Mouse (Mus musculus) ES-E14 (cell line): ENCODE results near the gene Jmjd8.

Source experiments
- CHD2 ChIP-seq: IDR thresholded peaks from 2 replicates; pipeline ENCODE4 v1.6.1; 2014; ENCODE audit warnings: mild to moderate bottlenecking, low read depth, low read length, inconsistent platforms
- HCFC1 ChIP-seq: IDR thresholded peaks from 2 replicates; pipeline ENCODE4 v1.6.1; 2012; ENCODE audit warnings: low read length, inconsistent platforms, borderline replicate concordance; ENCODE audit not compliant: insufficient read depth
- MAFK ChIP-seq: IDR thresholded peaks from 2 replicates; pipeline ENCODE4 v1.6.1; 2014; ENCODE audit warnings: mild to moderate bottlenecking, low read depth, low read length, inconsistent platforms; ENCODE audit not compliant: insufficient read depth
- ZC3H11A ChIP-seq: IDR thresholded peaks from 2 replicates; pipeline ENCODE4 v1.6.1; 2012; ENCODE audit warnings: low read depth, mild to moderate bottlenecking, inconsistent platforms, low read length, borderline replicate concordance
- ZNF384 ChIP-seq: IDR thresholded peaks from 2 replicates; pipeline ENCODE4 v1.6.1; 2012; ENCODE audit warnings: low read depth, low read length, inconsistent platforms

DNA sequence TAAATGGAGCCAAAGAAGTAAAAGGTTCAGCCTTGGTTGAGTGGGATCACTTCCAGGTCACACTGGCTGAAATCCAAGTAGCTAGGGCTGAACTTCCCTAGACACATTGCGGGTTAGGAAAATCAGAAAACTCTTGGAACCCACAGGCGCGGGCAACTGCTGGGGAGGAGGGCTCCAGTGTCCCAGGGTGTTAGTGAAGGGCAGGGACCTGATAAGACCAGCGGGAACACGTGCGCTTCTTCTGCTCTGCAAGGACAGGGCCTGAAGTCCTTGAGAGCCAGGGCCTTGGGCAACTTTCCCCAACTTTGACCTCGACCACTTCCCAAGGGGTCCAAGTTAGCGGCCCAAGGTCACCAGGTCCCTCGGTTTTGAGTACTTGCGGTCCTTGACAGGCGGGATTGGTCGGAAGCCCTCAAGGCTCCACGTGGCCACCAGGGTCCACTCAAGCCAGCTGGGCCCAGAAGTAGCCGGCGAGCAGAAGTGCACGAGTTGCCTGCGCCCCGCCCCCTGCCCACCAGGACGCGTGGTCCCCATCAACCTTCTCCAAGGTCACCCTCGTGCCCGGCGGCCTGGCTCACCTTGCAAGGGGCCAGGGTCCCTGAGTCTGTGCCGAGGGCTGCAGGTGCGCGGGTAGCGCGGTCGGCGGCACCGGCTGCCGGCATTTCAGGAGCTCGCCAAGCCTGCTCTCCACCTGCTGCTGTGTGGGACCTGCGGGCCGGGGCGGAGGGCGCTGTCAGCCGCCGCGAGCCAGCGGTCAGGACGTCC is 39.4 kb downstream of the Jmjd8 start:
- TF ChIP-seq ZC3H11A (no peak), ZNF384 (no peak), CHD2 (no peak), MAFK (no peak), HCFC1 (no peak)
